Mouse (Mus musculus) gastrocnemius, postnatal 4 days (tissue): ENCODE data around the gene Dmpk. TPM values are rescaled to one million over a fixed set of nuclear protein-coding genes. Genes with fewer than 3 reads are reported as not detected.

ENCODE experiments used
- DNase-seq, 2 experiments: peaks; one replicate each; pipeline ENCODE4 v3.0.0; 2021 to 2022; ENCODE audit warnings: low spot score in 2 of 2, mixed read lengths in 2 of 2
- microRNA-seq: library from miRNA; unstranded; fragments of <30 nt; microRNA quantifications from one replicate; pipeline ENCODE4 v1.2.0, GENCODE M21; 2021
- total RNA-seq, 2 experiments: library from RNA; stranded (reverse); gene quantifications; 2 replicates each; pipeline ENCODE4 v1.2.3; 2021

The Dmpk gene
- total RNA-seq, 2 experiments from 2014 or later, result 287 to 292 TPM

DNA sequence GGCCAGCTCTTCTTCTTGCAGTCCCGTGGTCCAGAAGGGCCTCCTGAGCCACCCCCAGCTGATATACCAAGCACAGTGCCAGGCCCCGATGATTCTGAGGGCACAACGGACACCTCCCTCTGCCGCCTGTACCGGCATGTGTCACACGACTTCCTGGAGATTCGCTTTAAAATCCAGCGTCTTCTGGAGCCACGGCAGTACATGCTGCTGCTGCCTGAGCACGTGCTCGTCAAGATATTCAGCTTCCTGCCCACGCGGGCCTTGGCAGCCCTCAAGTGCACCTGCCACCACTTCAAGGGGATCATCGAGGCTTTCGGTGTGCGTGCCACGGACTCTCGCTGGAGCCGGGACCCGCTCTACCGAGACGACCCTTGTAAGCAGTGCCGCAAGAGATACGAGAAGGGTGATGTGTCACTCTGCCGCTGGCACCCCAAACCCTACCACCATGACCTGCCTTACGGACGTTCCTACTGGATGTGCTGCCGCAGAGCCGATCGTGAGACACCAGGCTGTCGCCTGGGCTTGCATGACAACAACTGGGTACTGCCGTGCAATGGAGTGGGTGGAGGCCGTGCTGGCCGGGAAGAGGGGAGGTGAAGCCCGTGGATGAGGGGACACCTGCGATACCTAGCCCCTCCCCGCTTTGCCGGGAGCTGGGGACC is 53.2 kb downstream of the Dmpk start:
- no peak for DNase-seq

DNA sequence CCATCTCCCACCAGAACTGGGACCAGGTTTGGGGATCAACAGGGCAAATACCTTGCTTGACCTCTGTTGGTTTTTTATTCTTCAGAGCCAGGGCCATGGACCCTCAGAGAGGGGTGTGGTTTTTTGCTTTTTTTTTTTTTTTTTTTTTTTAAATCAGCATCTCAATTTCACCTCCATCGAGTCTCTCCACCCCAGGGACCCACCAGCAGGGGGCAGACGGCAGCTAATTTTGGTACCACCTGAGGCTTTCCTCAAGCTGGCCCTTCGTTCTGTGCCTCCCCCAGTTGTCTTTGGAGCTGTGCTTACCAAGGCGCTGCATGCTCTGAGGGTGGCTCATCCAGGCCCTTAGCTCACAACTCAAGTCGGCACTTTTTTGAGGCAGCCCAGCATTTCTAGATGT is 53.7 kb downstream of the Dmpk start:
- no peak for DNase-seq

Small RNA genes within 50 kb of the gene (microRNA-seq; reads per million reads assigned to microRNA genes)
- 5.3 reads per million, percentile 18 among the genes with 10 or more reads in this experiment for gene Mir3100

Other genes starting within 250 kb of the Dmpk start
- gene Mill2, start 243.9 kb upstream of the Dmpk start, total RNA-seq, result 1 to 10 TPM; 4.3 to 4.6 TPM
- gene Pglyrp1, start 212.5 kb upstream of the Dmpk start, total RNA-seq, result 1 to 10 TPM; 2.6 TPM
- 10 to 100 TPM; 12.5 to 15.7 TPM for gene Ccdc61, start 173.4 kb upstream of the Dmpk start, total RNA-seq
- gene Nova2, start 158.0 kb upstream of the Dmpk start, total RNA-seq, result 1 to 10 TPM; 4.0 to 4.2 TPM
- gene Nanos2, start 96.4 kb upstream of the Dmpk start, total RNA-seq, result not detected
- gene Mypop, start 92.6 kb upstream of the Dmpk start, total RNA-seq, result 1 to 10 TPM; 3.2 to 3.7 TPM
- gene Irf2bp1, start 79.8 kb upstream of the Dmpk start, total RNA-seq, result 10 to 100 TPM; 36.6 to 38.1 TPM
- under 1 TPM in 1 of 2 experiments, not detected in 1; 0.13 TPM for gene Foxa3, start 60.3 kb upstream of the Dmpk start, total RNA-seq
- 10 to 100 TPM; 61.4 to 63.8 TPM for gene Sympk, start 59.5 kb upstream of the Dmpk start, total RNA-seq
- gene Rsph6a, start 29.2 kb upstream of the Dmpk start, total RNA-seq, result not detected
- 10 to 100 TPM; 52.4 to 55.4 TPM for gene Dmwd, start 7.6 kb upstream of the Dmpk start, total RNA-seq
- 10 to 100 TPM; 13.5 to 14.7 TPM for gene Six5, start 10.7 kb downstream of the Dmpk start, total RNA-seq
- gene Gm4969, start 34.5 kb downstream of the Dmpk start, total RNA-seq, result under 1 TPM; 0.34 to 0.62 TPM
- gene Fbxo46, start 36.0 kb downstream of the Dmpk start, total RNA-seq, result 1 to 10 TPM; 8.0 to 8.4 TPM
- 1 to 10 TPM; 7.7 to 8.8 TPM for gene Qpctl, start 65.4 kb downstream of the Dmpk start, total RNA-seq
- 100 to 1,000 TPM in 1 of 2 experiments, 10 to 100 TPM in 1; 85.4 to 103 TPM for gene Snrpd2, start 65.9 kb downstream of the Dmpk start, total RNA-seq
- gene Gipr, start 82.3 kb downstream of the Dmpk start, total RNA-seq, result under 1 TPM; 0.13 to 0.15 TPM
- gene Eml2, start 92.6 kb downstream of the Dmpk start, total RNA-seq, result 10 to 100 TPM; 17.0 to 18.1 TPM
- gene Gpr4, start 128.7 kb downstream of the Dmpk start, total RNA-seq, result 1 to 10 TPM; 2.2 to 2.7 TPM
- gene Opa3, start 144.5 kb downstream of the Dmpk start, total RNA-seq, result 10 to 100 TPM; 30.7 to 31.3 TPM
- 10 to 100 TPM; 65.3 to 71.9 TPM for gene Vasp, start 188.0 kb downstream of the Dmpk start, total RNA-seq
- gene Ppm1n, start 196.2 kb downstream of the Dmpk start, total RNA-seq, result not detected
- 100 to 1,000 TPM; 473 to 501 TPM for gene Rtn2, start 198.8 kb downstream of the Dmpk start, total RNA-seq
- gene Fosb, start 226.2 kb downstream of the Dmpk start, total RNA-seq, result 1 to 10 TPM; 2.5 to 3.8 TPM